Mouse (Mus musculus) heart, embryonic 14.5 days (tissue): ENCODE measurements around the gene Dynlt1b. TPM values are rescaled to one million over a fixed set of nuclear protein-coding genes. Genes with fewer than 3 reads are reported as not detected.
"Not testable (repeated sequence)": the region's sequence is repeated elsewhere in the genome, so short reads cannot be mapped to it uniquely, and the experiment has no call there.

Source experiments
- ATAC-seq: fragments of 200-750 bp; cut with Nextera tagmentation; 2 replicates; pipeline ENCODE4 v1.8.0; 2017; ENCODE audit warnings: low read depth, moderate TSS enrichment; ENCODE audit not compliant: insufficient number of reproducible peaks, insufficient read depth, low FRiP score
- H3K27ac ChIP-seq, 2 experiments: fragments of 200-500 bp in 1 of 2; fragments of 300-500 bp in 1 of 2; sonication (generic) in 1 of 2; replicated peaks in 1 of 2; 2 replicates each; pipeline ENCODE4 v1.5.1; 2012 to 2014; ENCODE audit warnings: low read depth in 2 of 2, low read length in 2 of 2, control low read depth in 1 of 2, mild to moderate bottlenecking in 1 of 2, mixed read lengths in 1 of 2; ENCODE audit not compliant: control insufficient read depth in 1 of 2, insufficient read depth in 1 of 2
- H3K27me3 ChIP-seq: fragments of 300-500 bp; sonication (generic); 2 replicates; pipeline ENCODE4 v1.6.1; 2014; ENCODE audit warnings: mild to moderate bottlenecking, low read length, control low read depth; ENCODE audit not compliant: control insufficient read depth, insufficient read depth
- H3K36me3 ChIP-seq: fragments of 300-500 bp; sonication (generic); 2 replicates; pipeline ENCODE4 v1.6.1; 2014; ENCODE audit warnings: mild to moderate bottlenecking, control low read depth, low read length, mixed read lengths; ENCODE audit not compliant: control insufficient read depth, insufficient read depth
- H3K4me1 ChIP-seq, 2 experiments: fragments of 200-500 bp in 1 of 2; fragments of 300-500 bp in 1 of 2; sonication (generic) in 1 of 2; 2 replicates each; pipeline ENCODE4 v1.6.1; 2012 to 2014; ENCODE audit warnings: low read length in 2 of 2, control low read depth in 1 of 2, mixed read lengths in 1 of 2; ENCODE audit not compliant: control insufficient read depth in 2 of 2, insufficient read depth in 2 of 2
- H3K4me2 ChIP-seq: fragments of 300-500 bp; sonication (generic); 2 replicates; pipeline ENCODE4 v1.6.1; 2014; ENCODE audit warnings: mild to moderate bottlenecking, low read length
- H3K4me3 ChIP-seq, 2 experiments: fragments of 200-500 bp in 1 of 2; fragments of 300-500 bp in 1 of 2; sonication (generic) in 1 of 2; 2 replicates each; pipeline ENCODE4 v1.5.1; 2012 to 2014; ENCODE audit warnings: low read length in 2 of 2, mild to moderate bottlenecking in 2 of 2, control low read depth in 1 of 2, low read depth in 1 of 2, moderate library complexity in 1 of 2; ENCODE audit not compliant: control insufficient read depth in 1 of 2, insufficient read depth in 1 of 2
- H3K9ac ChIP-seq: fragments of 300-500 bp; sonication (generic); 2 replicates; pipeline ENCODE4 v1.6.1; 2014; ENCODE audit warnings: mild to moderate bottlenecking, low read length
- H3K9me3 ChIP-seq: fragments of 300-500 bp; sonication (generic); 2 replicates; pipeline ENCODE4 v1.6.1; 2016; ENCODE audit warnings: low read length, control low read depth; ENCODE audit not compliant: control insufficient read depth
- whole genome bisulfite sequencing: fragments of 180-500 bp; shearing (Covaris S2); extraction: QIAGEN DNeasy Blood & Tissue Kit; methylation state at CpG from one replicate; pipeline ENCODE4 v1.1.7; 2014; 5-methylcytosine and 5-hydroxymethylcytosine counted together
- polyA plus RNA-seq: library from polyadenylated mRNA; unstranded; fragments of >200 nt; fragmentation: Nextera tagmentation; extraction: Ambion mirVana; gene quantifications from 2 replicates; pipeline ENCODE4 v1.2.1, GENCODE M21; 2014

Gene Dynlt1b
- polyA plus RNA-seq, 1 experiment from 2014 or later, result 545 TPM

- H3K4me1 ChIP-seq, H3K4me2 ChIP-seq, H3K9me3 ChIP-seq, H3K9ac ChIP-seq, H3K27me3 ChIP-seq, H3K4me3 ChIP-seq, H3K36me3 ChIP-seq: not testable (repeated sequence)
- peak; percentile 44; the same call in 1 of the 2 replicates for ATAC-seq
- WGBS, result 50% methylated on average over 10 of the region's 12 CpGs
- 0 out of 4 replicates have a peak overlapping the region, but pooled peaks of 1 of the 2 experiments have one; percentile 54 for H3K27ac ChIP-seq
Observed at GRCm38 (mm10) chr17:6424294-6424980, 5.5 kb upstream of the Dynlt1b start.

GRCm38 (mm10) chr17:6425325-6425724, 4.6 kb upstream of the Dynlt1b start:
- not testable (repeated sequence) for H3K36me3 ChIP-seq, ATAC-seq, H3K27me3 ChIP-seq, H3K4me1 ChIP-seq, H3K4me2 ChIP-seq, H3K4me3 ChIP-seq, H3K9me3 ChIP-seq, H3K9ac ChIP-seq, H3K27ac ChIP-seq
- 81% methylated on average over 2 of the region's 3 CpGs for WGBS

GRCm38 (mm10) chr17:6426869-6427268, 3.0 kb upstream of the Dynlt1b start:
- not testable (repeated sequence) for H3K4me2 ChIP-seq, H3K4me3 ChIP-seq, H3K27me3 ChIP-seq, H3K27ac ChIP-seq, H3K9ac ChIP-seq, ATAC-seq, H3K36me3 ChIP-seq, H3K9me3 ChIP-seq, H3K4me1 ChIP-seq
- 49% methylated on average over 3 of the region's 8 CpGs for WGBS

- H3K4me2 ChIP-seq, H3K9me3 ChIP-seq, ATAC-seq, H3K27ac ChIP-seq, H3K27me3 ChIP-seq, H3K4me3 ChIP-seq, H3K4me1 ChIP-seq, H3K9ac ChIP-seq: not testable (repeated sequence)
- peaks cover 11% of the 10 kb centered on the region for H3K36me3 ChIP-seq
- 80% methylated on average over 2 of the region's 2 CpGs for WGBS
Observed at GRCm38 (mm10) chr17:6428926-6429325, 986 bp upstream of the Dynlt1b start.

- H3K9ac ChIP-seq, result peak overlapping the region; percentile 69
- H3K4me1 ChIP-seq, H3K9me3 ChIP-seq, H3K27me3 ChIP-seq: not testable (repeated sequence)
- WGBS, result 1% methylated on average over 6 of the region's 9 CpGs
- peak overlapping the region; percentile 53 to 64 for H3K4me3 ChIP-seq
- peak overlapping the region in 1 of 2 experiments; percentile 62; a peak in 2 of 4 replicates for H3K27ac ChIP-seq
- peaks cover 12% of the 10 kb centered on the region for H3K36me3 ChIP-seq
- 0 out of 2 replicates have a peak, but pooled peaks have one; percentile 20 for ATAC-seq
- H3K4me2 ChIP-seq, result peak overlapping the region; percentile 57
Observed at GRCm38 (mm10) chr17:6430410-6431001, 594 bp downstream of the Dynlt1b start.

GRCm38 (mm10) chr17:6432456-6432855, 2.5 kb downstream of the Dynlt1b start:
- ATAC-seq, H3K4me3 ChIP-seq: not testable (repeated sequence)

GRCm38 (mm10) chr17:6433691-6434090, 3.8 kb downstream of the Dynlt1b start:
- peaks cover 15% of the 10 kb centered on the region for H3K36me3 ChIP-seq
- not testable (repeated sequence) for H3K4me2 ChIP-seq, H3K4me1 ChIP-seq, H3K27ac ChIP-seq, H3K4me3 ChIP-seq, H3K9me3 ChIP-seq, ATAC-seq, H3K9ac ChIP-seq, H3K27me3 ChIP-seq
- WGBS, result 78% methylated on average over 3 of the region's 3 CpGs

More at GRCm38 (mm10) chr17:6432456-6432855, 2.5 kb downstream of the Dynlt1b start:
- not testable (repeated sequence) for H3K9me3 ChIP-seq, H3K9ac ChIP-seq, H3K4me2 ChIP-seq, H3K27me3 ChIP-seq, H3K4me1 ChIP-seq, H3K27ac ChIP-seq
- WGBS, result 77% methylated on average over 3 of the region's 4 CpGs
- peaks cover 12% of the 10 kb centered on the region for H3K36me3 ChIP-seq
